Mouse (Mus musculus) CH12.LX (cell line): Measurements from ENCODE around the gene Rubcnl.

Experiments
- CTCF ChIP-seq, 2 experiments: IDR thresholded peaks in 1 of 2; conservative IDR thresholded peaks in 1 of 2; 2 replicates each; pipeline ENCODE4 v1.5.1; 2011 to 2012; ENCODE audit warnings: low read depth in 2 of 2, low read length in 2 of 2, improper control_type of control experiment in 1 of 2, inconsistent platforms in 1 of 2, mild to moderate bottlenecking in 1 of 2, moderate library complexity in 1 of 2
- E2F4 ChIP-seq: IDR thresholded peaks from 2 replicates; pipeline ENCODE4 v1.6.1; 2011; ENCODE audit warnings: low read depth, low read length, improper control_type of control experiment; ENCODE audit not compliant: insufficient replicate concordance
- EP300 ChIP-seq: IDR thresholded peaks from 2 replicates; pipeline ENCODE4 v1.6.1; 2011; ENCODE audit warnings: low read length, improper control_type of control experiment
- NRF1 ChIP-seq: IDR thresholded peaks from 2 replicates; pipeline ENCODE4 v1.6.1; 2014; ENCODE audit warnings: low read depth, mild to moderate bottlenecking, inconsistent platforms, low read length, improper control_type of control experiment, moderate library complexity
- SMC3 ChIP-seq: IDR thresholded peaks from 2 replicates; pipeline ENCODE4 v1.6.1; 2011; ENCODE audit warnings: low read depth, low read length, improper control_type of control experiment

- TF ChIP-seq E2F4 (no peak), CTCF (conservative IDR thresholded peaks at IDR 0.05 in 1 of 2, IDR thresholded peaks at IDR 0.05 in 1 of 2; ENCODE audit: low read depth in 2 of 2, low read length in 2 of 2) (no peak), NRF1 (peak; percentile 37; the same call in 1 of the 2 replicates), EP300 (peak; percentile 94), SMC3 (peak; percentile 20)
Measured at GRCm38 (mm10) chr14:75056861-75057431, 41.1 kb downstream of the Rubcnl start.
